Mouse (Mus musculus): ENCODE measurements around the gene Fam120a.

Gene Fam120a

DNA sequence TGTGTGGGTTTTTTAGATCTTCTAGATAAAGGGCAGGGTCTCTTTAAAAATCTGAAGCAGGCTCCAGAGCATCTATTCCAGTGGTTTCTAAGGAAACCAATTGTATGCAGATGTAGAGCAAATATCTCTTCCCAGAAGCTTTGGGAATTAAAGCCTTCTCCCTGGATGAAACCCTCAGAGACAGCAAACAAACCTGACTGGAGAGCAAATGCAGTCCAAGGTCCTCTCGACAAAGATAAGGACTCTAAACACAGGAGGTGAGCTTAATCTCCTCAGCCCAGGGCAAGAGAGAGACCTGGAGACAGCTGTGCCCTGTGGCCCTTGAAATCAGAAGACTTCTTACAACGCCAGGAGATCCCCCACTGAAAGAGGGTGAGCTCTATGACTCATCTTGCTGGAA is 114.3 kb downstream of the Fam120a start:
- DNase-seq (ENCODE audit: inconsistent ontology term), result no peak

DNA sequence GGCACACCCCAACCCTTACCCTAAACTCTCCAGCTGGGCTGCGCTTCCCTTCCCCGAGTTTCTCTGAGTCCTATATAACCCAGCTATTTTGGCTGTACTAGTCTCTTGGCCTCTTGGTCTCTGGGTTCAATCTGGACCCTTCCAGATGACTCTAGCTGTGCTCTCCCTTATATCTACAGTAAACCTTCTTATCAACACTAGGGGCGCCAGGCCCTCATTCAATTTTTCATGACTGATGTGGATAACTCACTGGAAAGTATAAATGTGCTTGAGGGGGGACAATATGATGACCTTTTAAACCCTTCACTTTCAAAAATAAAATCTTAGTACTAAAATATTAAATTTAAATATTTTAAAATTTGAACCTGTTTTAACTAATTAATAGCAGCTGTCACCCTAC is 115.0 kb downstream of the Fam120a start:
- no peak for DNase-seq (ENCODE audit: inconsistent ontology term)

DNA sequence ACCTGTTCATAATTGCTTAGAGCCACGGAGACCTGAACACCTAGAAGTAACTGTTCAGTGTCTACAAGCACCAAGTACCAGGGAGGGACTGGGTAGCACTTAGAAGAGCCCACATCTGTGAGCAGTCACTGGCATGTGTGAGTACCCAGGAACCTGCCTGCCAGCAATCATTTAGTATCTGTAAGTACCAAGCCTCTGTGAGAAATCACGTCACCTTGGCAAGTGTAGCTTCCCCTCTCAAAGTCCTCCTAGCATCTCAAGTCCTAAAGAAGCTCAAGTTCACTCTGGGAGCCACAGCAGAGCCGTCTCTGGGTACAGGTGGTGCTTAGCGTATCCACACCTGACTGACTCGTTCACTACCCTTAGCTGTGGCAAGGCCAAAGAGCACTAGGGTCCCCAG is 116.1 kb downstream of the Fam120a start:
- no peak for DNase-seq (ENCODE audit: inconsistent ontology term)

DNA sequence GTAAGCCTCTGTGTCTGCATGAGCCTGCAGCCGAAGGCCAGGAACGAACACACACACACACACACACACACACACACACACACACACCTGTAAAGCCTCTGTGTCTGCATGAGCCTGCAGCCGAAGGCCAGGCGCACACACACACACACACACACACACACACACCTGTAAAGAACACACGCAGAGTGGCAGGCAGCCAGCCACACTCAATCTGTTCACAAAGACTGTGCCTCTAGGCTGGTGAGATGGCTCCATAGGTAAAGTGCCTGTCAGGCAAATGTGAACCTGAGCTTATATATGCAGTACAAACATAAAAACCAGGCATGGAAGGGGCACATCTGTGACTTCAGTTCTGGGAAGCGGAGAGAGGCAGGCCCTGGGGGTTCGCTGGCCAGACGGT is 117.0 kb downstream of the Fam120a start:
- no peak for DNase-seq (ENCODE audit: inconsistent ontology term)

DNA sequence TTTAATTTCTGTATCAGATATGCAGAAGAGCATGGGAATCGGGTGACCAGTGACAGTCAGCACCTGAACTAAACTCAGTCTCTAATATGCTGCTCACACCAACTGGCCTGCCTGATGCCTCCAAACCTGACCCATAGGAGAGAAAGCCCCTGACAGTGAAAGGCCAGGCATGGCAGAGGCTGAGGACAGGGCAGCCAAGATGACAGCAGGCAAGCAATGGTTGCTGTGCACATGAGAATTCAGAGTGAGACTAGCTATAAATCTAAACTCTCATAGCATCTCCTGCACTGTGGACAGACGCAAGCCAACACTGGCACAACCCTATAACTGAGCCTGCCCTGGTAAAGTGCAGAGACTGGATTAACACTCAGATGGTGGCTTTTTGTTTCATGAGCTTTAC is 117.5 kb downstream of the Fam120a start:
- no peak for DNase-seq (ENCODE audit: inconsistent ontology term)

DNA sequence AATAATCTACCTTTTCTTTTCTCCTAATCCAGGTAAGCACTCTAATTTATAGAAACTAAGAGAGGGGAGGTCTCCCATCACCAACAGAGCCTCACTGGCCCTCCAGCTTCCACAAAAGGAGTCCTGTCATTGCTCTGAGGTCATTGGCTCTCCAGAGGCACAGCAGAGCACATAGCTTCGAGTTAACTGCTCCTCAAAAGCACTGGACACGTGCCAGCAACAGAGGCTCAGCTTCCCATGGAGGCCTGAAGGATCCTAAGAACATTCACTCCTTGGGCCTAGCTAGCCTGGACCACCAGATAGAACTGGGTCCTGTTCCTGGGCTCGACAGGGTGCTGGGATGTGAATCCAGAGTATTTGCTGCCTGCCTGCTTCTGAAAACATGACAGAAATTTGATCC is 118.7 kb downstream of the Fam120a start:
- peak; percentile 68 for DNase-seq (ENCODE audit: inconsistent ontology term)

DNA sequence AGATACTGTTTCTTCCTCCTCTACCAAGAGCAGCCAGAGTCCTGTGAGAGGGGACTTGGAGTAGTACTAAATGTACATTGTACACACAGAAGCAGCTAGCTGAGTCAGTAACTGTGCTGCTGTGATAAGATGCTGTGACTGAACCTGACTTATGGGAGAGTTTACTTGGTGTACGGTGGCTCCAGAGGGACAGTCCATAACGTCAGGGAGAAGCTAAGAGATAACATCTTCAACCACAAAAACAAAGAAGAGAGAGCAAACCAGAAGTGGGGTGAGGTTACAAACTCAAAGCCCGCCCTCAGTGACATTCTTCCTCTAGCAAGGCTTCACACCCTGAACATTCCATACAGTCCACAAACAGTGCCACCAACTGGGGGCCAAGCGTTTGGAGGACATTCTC is 122.5 kb downstream of the Fam120a start:
- DNase-seq (ENCODE audit: inconsistent ontology term), result no peak

DNA sequence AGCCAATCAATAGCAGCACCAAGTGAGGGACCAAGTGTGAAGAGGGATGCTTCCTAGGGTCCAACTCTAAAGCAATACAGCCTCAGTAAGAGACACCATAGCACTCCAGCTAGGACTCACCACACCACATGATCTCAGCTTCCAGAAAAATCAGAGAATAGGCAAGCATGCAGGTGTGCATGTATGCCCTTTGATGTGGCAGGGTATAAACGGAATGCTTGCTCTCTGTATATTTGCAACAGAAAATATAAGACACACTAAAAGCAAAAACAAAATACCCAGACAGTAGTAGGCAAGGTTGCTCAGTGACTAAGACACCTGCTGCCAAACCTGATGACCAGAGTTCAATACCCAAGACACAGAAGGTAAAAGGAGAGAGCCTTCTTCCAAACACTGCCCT is 124.3 kb downstream of the Fam120a start:
- no peak for DNase-seq (ENCODE audit: inconsistent ontology term)

DNA sequence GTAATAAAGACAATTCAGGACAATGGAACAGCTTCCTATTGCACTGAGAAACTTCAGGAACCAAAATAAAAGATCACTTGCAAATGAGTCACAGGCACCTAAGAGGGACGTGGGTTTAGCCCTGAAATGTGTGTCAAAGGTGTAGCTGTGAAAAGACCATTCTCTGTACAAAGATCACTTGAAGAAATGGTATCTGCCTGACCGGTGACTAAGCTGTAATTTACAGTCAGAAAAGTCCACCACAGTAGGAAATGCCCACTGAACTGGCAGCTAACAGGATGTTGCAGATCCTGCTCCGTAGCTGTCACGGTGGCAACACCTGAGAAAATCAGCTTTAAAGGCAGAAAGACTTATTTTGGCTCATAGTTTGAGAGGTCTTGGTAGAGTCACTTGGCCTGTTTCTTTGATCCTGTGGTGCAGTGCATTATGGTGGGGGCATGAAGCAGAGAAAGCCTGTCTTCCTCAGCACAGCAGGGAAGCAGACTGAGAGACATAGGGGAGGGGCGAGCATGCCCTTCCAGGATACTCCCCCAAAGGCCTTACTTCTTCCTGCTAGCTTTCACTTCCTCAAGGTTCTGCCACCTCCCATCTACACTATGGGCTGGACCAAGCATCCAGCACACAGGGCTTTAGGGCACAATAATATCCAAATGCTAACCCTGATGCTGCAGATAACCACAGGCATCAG is 125.8 kb downstream of the Fam120a start:
- no peak for DNase-seq (ENCODE audit: inconsistent ontology term)

DNA sequence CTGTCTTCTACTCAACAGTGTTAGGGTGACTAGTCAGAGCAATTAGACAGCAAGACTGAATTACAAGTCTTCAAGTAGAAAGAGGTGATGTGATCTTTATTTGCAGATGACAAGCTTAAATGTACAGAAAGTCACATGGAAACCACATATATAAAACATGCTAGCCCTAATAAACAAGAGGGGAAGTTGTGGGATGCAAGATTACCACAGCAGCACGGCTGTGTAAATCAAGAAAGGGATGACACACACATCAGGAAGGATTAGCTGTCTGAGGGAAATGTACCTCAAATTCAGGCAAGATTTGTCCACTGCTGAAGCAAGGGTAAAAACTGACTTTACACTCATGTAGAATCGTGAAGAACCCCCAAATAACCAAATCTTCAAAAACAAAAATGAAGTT is 129.5 kb downstream of the Fam120a start:
- DNase-seq (ENCODE audit: inconsistent ontology term), result no peak

DNA sequence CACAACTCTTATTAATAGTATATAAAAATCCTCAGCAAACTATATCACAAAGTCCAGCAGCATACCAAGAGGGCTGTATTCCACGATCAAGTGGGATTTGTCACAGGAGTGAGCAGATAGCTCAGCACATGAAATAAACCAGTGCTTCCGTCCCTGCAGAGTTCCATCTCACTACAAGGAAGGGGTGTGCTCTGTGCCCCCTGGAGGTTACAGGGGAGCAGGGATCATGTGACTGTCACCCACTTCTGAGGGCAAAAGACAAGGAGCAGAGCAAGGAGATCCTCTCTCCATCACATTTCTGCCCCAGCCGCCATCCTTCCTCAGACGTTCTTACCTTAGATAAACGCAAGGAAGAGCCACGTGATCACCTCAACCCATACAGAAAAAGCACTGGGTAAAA is 130.3 kb downstream of the Fam120a start:
- DNase-seq (ENCODE audit: inconsistent ontology term), result no peak

DNA sequence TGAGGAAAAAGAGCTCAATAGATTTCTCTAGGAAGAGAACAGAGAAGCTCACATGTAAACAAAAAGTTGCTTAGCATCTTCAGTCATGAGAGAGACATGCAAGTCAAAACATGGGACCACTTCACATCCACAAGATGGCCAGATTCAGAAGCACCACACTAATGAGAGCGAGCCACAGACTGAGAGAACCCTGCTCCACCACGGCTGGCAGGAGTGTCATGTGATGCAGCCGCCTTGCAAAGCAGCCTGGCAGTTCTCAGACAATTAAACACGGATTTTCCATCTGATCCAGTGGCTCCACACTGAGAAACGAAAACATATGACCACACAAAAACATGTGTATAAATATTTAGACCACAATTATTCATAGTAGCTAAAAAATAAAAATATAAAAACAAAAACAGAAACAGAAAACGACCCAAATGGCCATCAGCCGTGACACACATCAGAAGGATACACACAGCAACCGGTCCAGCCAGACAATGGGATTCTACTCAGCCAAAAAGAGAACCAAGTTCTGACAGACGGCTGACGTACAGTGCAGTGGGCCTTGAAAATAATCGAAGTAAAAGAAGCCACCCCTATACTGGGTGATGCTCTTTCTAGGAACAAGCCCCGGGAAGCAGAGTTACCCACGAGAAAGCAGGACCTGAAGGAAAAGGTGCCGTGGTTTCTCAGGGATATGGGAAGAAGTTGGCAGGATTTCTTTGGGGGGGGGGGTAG is 137.1 kb downstream of the Fam120a start:
- no peak for DNase-seq (ENCODE audit: inconsistent ontology term)

DNA sequence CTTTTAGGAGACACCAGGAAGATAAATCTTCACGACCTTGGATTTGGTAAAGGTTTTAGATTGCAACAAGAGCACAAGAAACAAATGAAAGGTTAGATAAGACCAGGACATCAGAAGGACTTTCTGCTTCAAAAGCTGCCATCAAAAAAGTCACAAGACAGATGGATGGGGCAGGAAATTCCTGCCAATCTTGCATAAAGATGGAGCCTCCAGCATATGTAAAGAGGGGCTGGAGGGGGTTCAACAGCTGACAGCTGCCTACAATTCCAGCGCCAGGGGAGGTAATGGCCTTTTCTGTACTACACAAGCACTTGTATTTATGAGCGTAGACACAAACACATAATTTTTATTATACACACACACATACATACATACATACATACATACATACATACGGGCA is 138.0 kb downstream of the Fam120a start:
- DNase-seq (ENCODE audit: inconsistent ontology term), result no peak
